Mouse (Mus musculus) cerebellum, adult 2 months (tissue): ENCODE measurements around the gene Gm19426.

Experiments
- CTCF ChIP-seq: fragments of 200-500 bp; IDR thresholded peaks from 2 replicates; pipeline ENCODE4 v1.5.1; 2011; ENCODE audit warnings: low read depth, mild to moderate bottlenecking, control low read depth, low read length, moderate library complexity, borderline replicate concordance; ENCODE audit not compliant: insufficient read depth
- POLR2A ChIP-seq: fragments of 200-500 bp; IDR thresholded peaks from 2 replicates; pipeline ENCODE4 v1.6.1; 2011; ENCODE audit warnings: low read length, control low read depth, borderline replicate concordance; ENCODE audit not compliant: insufficient read depth

- TF ChIP-seq CTCF (no peak), POLR2A (no peak)
Observed at GRCm38 (mm10) chr2:84761309-84761708, 17.9 kb upstream of the Gm19426 start.
